Mouse (Mus musculus) right cerebral cortex, adult 2 months (tissue): ENCODE results near the gene Tmem216.

Experiments used
- DNase-seq, 2 experiments: peaks; one replicate each; pipeline ENCODE4 v3.0.0; 2021 to 2022; ENCODE audit warnings: low spot score in 2 of 2

The Tmem216 gene

DNA sequence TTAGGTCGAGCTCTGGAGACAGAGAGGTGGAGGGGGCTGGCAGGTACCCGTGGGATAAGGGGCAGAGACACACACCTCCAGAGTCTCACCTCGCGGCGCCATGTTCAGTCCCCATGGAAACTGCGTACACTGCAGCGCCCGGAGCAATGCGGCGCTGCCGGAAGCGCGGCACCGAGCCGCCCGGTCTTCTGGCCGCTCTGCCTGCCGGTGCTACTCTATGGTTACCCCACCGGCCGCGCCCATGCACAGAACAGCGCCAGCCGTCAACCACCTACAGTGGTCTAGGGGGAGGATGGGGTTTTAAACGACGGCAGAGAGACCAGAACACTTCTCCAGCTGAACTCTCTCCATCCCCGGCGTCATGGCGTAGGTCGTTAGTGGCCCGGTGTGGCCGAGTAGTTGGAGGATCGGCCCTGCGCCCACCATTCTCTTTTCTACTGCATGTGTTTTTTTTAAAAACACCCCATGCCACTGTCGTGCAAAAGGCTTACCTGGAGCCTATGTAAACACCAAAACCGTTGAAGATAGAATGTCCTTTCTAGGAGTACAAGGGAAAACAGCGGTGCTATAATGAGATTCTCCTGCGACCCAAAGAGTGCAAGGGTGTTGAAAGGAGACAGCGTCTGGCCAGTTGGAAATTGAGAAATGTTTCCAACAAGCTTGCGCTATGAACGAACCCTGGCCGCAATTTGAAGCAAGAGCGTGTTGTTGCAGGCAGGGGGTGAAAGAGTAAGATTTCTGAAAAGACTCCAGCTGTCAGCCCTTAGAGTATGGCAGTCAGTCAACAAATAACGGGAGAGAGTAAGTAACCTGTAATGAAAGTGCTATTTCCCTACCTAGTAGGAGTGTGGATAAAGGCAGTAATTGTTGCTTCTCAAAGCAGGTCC, at the start of gene Tmem216:
Gene Tmem216 (minus strand): TSS at position 615 of the 887 bp plus-strand sequence.
- DNase-seq = peak; percentile 80 to 88

DNA sequence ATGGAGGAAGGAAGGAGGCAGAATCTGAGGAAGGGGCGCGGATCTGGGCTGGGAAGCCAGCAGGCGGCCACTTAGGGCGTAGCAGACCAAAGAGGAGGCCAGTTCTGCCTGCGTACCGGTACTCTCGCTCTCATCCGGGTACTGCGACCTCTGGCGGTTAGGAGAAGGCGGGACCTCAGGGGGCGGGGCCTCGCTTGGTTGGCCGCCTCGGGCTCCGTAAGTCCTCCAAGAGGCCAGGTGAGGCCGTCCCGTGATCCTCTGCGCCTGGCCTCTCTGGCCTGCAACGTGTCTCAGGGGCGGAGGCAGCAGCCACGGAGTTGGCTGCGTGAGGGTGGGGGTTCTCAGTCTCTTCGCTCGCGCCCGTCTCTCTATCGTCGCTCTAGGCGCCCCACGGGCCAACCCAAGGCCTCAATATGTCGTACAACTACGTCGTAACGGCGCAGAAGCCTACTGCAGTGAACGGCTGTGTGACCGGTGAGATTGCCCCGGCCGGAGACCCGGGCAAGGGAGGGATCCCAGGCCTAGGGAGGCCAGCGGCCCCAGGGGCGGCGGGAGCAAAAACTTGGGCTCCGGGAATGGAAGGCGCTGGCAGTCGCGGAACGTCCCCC, 49.4 kb upstream of the Tmem216 start, which contains the start of the genes Ddb1 and Tkfc:
Gene Ddb1 (plus strand): TSS at position 35 of the 608 bp plus-strand sequence.
Gene Tkfc (minus strand): TSS at position 362 of the 608 bp plus-strand sequence.
- DNase-seq = peak; percentile 99

DNA sequence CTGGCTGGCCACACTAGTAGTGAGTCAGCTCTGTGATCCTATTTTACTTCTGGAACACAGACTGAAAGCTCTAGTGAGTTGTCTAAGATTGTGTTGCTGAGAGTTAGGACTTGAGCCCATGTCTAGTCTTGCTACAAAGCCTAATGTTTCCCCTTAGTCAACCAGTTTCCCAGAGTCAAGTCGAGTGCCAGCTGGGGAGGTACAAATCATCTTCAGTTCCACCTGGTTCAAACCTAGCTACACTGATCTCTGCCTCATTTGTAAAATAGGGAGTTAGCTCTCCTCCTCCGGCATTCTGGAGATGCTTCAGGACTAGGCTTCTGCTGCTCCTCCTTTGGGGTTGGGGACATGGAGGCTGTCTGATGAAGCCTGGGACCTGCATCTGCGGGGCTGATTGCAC, 48.5 kb upstream of the Tmem216 start:
- no peak for DNase-seq

DNA sequence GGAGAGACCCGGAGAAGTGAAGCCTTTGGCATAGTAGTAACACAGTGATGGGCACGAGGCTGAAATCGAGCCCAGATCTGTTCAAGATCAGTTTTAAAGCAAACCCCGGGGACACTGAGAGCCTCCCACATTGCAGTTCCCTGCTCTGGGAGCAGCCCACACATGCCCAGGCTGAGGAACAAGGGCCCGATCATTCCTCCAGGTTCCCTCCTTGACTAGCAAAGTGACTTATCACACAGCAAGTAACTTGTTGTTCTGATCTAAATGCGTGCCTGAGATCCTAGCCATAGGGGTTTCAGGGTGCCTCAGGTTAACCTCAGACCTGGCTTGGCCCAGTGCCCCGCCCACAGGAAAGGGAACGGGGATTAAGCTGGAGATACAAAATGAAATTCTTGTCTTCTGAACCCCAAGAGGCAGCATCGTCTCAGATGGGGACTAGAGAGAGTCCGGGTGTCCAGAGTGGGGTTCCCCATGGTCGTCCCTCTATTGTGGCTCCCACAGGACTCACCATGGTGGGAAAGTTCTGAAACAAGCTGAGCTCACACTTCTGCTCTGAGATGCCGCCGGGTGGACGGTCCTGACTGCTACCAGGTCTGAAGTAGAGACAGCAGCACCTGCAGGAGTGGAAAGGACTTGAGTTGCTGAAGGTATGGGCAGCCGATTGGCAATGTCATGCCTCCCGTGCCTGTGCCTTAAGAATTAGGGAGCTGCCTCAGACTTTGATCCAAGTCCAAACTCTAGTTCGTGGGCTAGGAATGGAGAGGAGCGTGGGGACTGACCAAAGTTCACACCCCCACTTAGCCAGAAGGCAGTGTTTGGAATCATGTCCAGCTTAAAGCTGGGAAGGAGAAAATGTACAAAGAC, 47.9 kb upstream of the Tmem216 start:
- no peak for DNase-seq

DNA sequence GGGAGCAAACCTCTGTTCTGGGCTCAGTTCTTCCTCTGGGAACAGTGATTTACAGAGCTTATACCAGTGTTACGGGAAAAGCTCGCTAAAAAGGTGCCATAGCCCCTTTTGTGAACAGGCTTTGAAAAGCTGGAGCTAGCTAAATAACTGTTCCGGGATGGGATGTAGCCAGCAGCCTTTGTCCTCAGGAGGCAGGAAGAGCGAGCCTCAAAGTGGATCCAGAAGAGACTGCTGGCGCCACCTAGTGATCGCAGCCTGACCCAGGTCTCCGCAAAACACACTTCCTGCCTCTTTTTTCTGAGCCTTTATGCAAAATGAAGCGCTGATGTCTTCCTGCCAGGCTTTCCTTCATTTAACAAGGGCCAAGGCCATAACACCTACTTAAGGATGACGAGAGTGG, 46.7 kb upstream of the Tmem216 start:
- peak; percentile 86 to 93 for DNase-seq

DNA sequence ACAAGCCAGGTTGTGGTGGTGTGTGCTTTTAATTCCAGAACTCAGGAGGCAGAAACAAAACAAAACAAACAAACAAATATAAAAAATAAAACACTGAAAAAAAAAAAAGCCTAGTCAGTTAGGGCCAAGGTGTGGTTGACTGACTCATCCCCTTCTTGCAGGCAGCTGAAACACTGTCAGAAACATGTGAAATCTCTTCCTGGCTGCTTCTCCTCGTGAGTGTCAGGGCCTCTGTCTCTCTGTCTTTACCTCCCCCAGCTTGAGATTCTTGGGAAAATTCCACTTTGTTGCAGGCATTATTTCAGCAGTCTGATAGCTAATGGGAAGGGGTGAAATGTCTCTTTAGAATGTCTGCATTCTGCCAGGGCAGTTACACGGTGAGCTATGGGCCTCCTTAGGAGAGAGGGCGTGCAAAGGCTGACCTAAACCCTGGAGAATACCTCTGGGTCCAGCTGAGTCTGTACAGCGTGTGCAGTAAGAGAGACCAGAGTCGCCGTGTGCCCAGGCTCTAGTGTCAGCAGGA, 46.3 kb upstream of the Tmem216 start:
- DNase-seq = no peak

DNA sequence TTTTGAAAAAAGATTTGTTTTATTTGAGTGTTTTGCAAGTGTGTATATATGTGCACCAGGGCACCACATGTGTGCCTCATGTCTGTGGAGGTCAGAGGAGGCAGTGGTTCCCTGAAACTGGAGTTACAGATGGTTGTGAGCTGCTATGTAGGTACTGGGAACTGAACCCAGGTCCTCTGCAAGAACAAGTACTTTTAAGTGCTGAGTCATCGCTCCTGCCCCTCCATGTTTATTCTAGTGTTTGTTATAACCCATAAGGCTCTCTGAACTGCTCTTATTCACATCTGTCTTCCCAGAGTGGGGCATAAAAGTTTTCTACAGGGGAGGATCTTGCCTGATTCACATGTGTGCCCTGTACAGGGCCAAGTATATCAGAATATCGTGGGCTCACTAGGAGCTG, 43.6 kb upstream of the Tmem216 start:
- no peak for DNase-seq

DNA sequence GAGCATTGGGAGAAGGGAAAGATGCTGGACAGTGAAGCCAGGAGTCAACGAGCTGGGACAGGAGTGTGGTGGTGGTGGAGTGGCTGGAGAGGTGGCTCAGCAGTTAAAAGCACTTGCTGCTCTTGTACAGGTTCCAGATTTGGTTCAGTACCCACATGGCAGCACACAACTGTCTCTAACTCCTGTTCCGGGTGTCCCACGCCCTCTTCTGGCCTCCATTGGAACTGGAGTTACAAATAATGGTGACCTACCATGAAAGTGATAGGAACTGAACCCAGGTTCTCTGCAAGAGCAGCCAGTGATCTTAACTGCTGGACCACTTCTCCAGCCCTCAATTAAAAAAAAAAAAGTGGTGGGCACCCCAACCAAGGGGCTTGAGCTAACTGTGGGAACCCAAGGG, 42.1 kb upstream of the Tmem216 start:
- DNase-seq = no peak

DNA sequence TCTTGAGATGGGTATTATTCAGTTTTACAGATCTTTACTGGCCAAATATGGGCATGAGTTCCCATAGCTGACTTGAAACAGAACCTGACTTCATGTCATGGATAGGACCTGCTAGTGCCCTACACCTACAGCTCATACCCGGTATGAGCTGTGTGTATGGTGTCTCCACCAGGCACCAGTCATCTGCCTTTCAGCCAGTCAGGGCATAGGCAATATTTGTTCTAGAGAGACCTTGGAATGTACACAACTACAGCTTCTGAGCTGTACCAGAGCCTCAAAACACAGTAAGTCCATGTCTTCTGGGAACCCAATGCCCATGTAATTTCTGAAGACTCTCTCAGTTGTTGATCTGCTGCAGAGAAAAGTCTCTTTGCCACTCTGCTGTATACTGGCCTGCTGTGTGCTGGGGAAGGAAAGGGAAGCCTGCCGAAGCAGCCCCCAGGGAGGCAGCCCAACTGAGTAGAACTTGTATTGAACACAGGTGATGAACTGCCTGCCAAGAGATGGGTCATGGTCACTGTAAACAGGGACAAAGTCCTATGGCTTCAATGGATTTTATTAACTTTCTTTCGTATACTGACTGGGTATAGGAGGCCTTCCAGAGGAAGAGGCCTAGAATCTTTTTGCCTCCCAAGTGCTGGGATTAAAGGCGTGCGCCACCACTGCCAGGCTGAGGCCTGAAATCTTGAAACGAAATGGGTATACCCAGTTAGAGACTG, 35.8 kb upstream of the Tmem216 start:
- DNase-seq = no peak

DNA sequence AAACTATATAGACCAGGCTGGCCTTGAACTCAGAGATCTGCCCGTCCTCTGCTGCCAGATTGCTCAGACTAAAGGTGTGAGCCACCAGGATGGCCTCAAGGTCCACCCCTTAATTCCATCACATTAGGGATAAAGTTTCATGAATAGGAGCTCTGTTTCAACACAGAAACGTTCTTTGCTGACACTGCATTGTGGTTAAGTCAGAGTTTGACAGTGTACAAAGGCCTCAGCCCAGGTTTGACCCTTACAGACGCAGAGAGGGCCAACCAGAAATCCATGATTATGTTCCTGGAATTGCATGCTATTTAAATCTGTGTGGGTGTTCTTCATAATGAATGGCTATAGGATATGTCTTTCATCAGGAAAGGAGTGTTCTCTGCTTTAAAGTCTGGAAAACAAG, 34.3 kb upstream of the Tmem216 start:
- no peak for DNase-seq

DNA sequence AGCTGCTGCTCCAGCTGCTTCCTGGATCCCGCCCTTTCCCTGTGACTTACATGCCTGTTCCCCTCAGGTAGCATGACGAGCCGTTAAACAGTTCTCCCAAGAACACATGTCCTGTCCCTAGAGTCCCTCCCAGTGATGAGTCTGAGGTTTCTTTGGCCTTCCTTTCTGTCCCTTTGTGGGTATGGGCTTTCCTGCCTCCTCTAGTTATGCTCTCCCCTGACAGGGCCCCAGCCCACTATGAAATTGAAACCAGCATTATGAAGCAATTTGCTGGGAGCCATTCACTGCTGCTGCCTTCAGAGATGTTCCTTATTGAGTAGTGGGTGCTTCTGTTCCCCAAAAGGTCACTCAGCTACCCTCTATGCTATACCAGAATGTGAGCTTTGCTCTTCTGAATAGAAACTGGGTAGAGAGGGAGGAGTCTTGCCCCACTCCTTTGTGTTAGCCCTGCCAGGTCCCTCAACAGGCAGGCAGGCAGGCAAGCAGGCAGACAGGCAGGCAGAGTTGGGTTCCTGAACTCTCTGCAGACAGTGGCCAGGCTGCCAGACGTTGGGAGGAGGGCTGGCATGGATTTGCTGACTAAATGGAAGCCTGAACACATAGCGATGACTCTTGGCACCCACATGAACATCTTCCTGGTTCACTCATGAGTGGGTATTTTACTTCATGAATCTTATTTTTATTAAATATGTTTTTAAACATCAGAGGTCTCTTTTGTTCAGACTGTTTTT, 33.3 kb upstream of the Tmem216 start:
- no peak for DNase-seq

DNA sequence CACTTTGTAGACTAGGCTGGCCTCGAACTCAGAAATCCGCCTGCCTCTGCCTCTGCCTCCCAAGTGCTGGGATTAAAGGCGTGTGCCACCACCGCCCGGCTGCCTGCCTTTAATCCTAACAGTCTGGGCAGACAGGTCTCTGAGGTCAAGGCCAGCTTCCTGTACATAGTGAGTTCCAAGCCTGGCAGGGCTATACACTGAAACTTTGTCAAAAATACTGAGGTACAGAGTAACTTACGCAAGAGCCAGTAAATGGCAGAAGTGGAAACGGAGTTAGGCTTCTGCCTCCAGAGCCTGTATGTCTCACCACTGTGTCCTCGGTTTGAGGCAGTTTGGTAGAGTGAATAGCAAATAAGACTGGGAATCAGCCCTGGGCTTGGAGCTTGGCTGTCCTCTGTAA, 31.2 kb upstream of the Tmem216 start:
- no peak for DNase-seq

DNA sequence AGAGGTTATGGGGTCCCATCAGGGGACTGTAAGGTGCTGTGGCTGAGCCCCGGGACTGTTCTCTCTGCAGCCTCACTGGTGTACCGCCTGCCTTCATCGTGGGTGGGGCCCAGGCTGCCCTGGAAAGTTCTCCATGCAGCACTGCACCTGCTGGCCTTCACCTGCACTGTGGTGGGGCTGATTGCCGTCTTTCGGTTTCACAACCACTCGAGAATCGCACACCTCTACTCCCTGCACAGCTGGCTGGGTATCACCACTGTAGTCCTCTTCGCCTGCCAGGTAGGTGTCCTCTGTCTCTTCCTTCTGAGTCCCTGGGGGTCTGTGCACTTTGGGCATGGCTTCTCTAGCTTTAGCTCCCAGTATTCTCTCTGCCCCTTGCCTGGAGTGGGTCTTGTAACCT, 29.1 kb upstream of the Tmem216 start:
- DNase-seq = no peak

DNA sequence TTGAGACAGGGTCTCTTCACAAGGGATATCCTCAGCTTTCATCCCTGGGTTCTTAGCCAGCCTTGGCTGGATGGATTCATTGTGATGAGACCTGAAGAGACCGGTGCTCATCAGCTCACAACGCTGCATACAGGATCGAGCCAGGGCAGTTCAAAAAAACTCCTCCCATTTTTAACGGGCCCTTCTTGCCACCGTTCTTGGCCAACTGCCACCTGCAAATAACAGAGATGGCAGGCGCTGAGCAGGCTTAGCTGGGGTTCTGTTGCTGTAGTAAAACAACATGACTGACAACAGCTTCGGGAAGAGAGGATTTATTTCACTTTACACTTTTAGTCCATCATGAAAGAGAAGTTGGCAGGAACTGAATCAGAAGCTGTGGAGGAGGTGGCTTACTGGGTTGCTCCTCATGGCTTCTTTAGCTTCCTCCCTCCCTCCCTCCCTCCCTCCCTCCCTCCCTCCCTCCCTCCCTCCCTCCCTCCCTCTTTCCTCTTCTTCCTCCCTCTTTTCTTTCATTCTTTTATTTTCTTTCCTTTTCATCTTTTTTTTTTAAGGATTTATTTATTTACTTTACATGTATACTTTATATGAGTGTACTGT, 27.6 kb upstream of the Tmem216 start:
- DNase-seq = no peak

DNA sequence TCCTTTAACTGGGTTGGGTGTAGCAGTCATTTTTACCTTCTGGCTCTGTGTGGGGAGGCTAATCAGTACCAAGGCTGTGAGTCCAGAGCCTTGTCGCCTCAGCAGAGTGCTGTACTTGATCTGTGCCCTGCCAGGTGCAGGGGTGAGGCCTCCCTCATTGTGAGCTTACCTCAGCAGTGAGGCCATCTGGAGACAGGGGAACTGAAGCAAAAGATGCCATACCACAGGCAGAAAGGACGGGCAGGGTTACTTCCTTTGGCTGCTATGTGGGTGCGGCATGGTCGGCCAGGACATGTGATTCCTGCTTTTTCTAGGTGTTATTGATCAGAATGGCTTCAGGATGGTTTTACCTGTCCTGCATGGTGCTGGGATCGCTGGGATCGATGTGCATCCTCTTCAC, 25.9 kb upstream of the Tmem216 start:
- DNase-seq = no peak

DNA sequence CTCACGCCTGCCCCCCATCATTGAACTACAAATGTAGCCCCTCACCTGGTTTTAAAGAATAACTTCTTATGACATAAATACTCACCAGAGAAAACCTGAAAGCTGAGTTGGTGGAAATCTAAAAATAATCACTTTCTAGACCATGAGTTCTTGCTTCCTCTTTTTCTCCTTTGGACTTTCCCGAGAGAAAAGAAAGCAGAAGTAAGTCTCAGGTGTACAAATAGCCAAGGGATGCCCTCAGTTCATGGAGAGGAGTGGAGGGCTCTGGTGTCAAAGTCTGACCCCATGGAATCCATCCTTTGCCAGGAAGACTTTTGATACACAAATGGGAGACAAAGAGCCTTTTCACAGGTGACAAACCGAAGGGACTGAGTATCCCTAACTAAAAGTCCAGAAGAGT, 24.7 kb upstream of the Tmem216 start:
- DNase-seq = no peak

DNA sequence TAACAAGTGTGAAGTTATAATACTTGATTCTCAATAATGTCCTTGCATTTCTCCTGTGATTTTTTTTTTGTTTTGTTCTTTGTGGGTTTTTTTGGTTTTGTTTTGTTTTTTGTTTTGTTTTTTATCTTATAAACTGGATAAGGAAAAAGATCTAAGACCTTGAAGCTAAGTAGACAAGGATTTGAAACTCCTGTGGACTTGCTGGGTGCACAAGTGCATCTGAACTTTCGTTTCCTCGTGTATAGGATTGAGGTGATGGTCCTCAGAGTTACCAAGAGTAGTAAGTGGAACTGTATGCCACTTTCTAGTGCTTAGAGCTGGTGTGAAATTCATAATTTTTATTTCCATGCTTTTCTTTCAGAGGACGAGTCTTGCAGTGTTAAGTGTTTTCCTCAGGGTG, 24.1 kb upstream of the Tmem216 start:
- DNase-seq = no peak

DNA sequence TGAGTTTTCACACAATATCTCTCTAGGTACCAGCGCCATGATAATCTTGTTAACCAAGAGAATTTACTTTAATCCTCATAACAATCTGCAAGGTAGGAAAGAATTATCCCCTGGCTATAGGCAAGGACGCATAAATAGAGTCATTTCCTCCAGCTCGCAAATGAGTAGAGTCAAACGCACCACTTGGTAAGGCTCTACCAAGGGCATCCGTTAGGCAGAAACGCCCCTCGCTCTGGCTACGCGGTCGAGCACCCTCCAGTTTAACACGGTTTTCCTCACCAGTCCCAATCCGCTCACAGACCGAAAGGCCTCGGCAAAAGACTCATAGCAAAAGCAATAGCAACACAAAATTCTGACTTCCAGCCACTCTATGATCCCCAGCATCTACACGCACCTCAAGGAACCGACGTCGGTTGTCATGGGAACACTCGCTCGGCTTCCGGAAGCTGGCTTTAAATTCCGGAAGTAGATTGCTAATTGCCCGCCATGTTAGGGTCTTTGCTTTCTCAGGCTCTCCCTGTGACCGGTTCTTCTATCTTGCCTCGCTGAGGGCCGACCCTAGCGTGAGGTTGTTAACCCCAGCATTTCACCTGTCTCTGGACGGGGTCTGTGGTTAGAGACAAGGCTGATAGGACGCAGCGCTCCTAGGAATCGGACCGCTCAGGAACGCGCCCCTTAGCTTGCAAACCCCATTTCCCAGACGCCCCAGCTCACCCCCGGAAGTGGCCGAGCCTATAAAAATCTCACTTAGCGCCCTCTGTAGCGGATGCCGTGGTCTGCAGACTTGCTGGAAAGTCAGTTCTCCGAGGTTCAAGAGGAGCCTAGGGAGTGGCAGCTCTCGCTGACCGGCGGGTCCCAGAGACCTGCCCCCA, 20.9 kb upstream of the Tmem216 start, which contains the start of the genes Cyb561a3 and Tmem138:
Gene Cyb561a3 (plus strand): TSS at position 483 of the 872 bp plus-strand sequence.
Gene Tmem138 (minus strand): TSS at position 673 of the 872 bp plus-strand sequence.
- peak; percentile 93 to 95 for DNase-seq

DNA sequence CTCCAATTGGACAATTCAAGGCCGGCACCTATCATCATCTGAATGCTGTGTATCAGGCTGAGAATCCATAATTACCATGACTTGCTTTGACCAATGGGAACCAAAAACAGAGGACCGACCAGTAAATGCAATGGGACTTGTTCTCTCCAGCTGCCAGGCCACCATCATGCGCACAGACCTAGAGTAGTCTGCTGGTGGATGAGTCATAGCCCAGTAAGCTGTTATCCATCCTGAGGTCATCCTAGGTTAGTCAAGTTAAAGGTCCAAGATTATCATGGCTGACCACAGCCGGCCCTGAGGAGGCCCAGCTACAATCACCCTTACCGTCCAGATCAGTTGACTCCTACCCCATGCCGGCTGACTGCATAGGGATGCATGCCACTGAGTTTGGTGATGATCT, 13.6 kb upstream of the Tmem216 start:
- no peak for DNase-seq
